Mouse (Mus musculus) kidney, adult 2 months (tissue): ENCODE measurements around the gene Gm19426. TPM values are rescaled to one million over a fixed set of nuclear protein-coding genes. Genes with fewer than 3 reads are reported as not detected.

Experiments used
- DNase-seq: peaks from one replicate; pipeline ENCODE4 v3.0.0; 2021
- H3K27ac ChIP-seq: fragments of 200-500 bp; 2 replicates; pipeline ENCODE4 v1.5.1; 2012; ENCODE audit warnings: low read depth, low read length, control low read depth, inconsistent platforms; ENCODE audit not compliant: insufficient read depth
- H3K27me3 ChIP-seq: fragments of 200-500 bp; replicated peaks from 2 replicates; pipeline ENCODE4 v1.6.1; 2012; ENCODE audit warnings: mild to moderate bottlenecking, moderate library complexity, low read length, inconsistent platforms; ENCODE audit not compliant: control insufficient read depth, insufficient read depth
- H3K36me3 ChIP-seq: fragments of 200-500 bp; 2 replicates; pipeline ENCODE4 v1.6.1; 2012; ENCODE audit warnings: mild to moderate bottlenecking, moderate library complexity, low read length, inconsistent platforms; ENCODE audit not compliant: control insufficient read depth, insufficient read depth
- H3K4me1 ChIP-seq: fragments of 200-500 bp; 2 replicates; pipeline ENCODE4 v1.6.1; 2011; ENCODE audit warnings: low read length; ENCODE audit not compliant: control insufficient read depth, insufficient read depth
- H3K4me3 ChIP-seq: fragments of 200-500 bp; 2 replicates; pipeline ENCODE4 v1.5.1; 2011; ENCODE audit warnings: mild to moderate bottlenecking, low read depth, low read length, control low read depth; ENCODE audit not compliant: insufficient read depth
- CTCF ChIP-seq: fragments of 200-500 bp; conservative IDR thresholded peaks from 2 replicates; pipeline ENCODE4 v1.5.1; 2011; ENCODE audit warnings: low read depth, mild to moderate bottlenecking, control low read depth, low read length, moderate library complexity, mixed read lengths; ENCODE audit not compliant: insufficient read depth, insufficient read length
- POLR2A ChIP-seq: fragments of 200-500 bp; IDR thresholded peaks from one replicate; pipeline ENCODE4 v1.6.1; 2011; ENCODE audit warnings: low read depth, low read length, control low read depth
- WGBS: fragments of 180-500 bp; shearing (Covaris S2); methylation state at CpG from one replicate; pipeline ENCODE4 v1.1.7; 2018; 5-methylcytosine and 5-hydroxymethylcytosine counted together
- polyA plus RNA-seq: library from polyadenylated mRNA; depleted of rRNA; stranded (reverse); fragments of >200 nt; gene quantifications from 2 replicates; pipeline ENCODE4 v1.2.3, GENCODE M21; 2012

Gm19426 gene
- polyA plus RNA-seq, 1 experiment: 2.0 TPM

- Histone ChIP-seq H3K36me3 (peaks cover 3% of the 10 kb centered on the region), H3K4me1 (peaks cover 3% of the 10 kb centered on the region), H3K27me3 (no peaks in the 10 kb centered on the region), H3K4me3 (peak within 1 kb of the TSS; percentile 77), H3K27ac (peak within 1 kb of the TSS; percentile 92)
- peak; percentile 99 for DNase-seq
- TF ChIP-seq CTCF (no peak), POLR2A (peak; percentile 42)
- WGBS: under 1% methylated on average over 39 of the region's 39 CpGs
Observed at GRCm38 (mm10) chr2:84727172-84727858, 16.1 kb downstream of the Gm19426 start, which contains the start of gene Clp1. TSS of gene Clp1 (minus strand) at chr2:84727350.

- Histone ChIP-seq H3K4me3 (peak overlapping the region; percentile 59), H3K4me1 (peaks cover 3% of the 10 kb centered on the region), H3K36me3 (peaks cover 3% of the 10 kb centered on the region), H3K27me3 (no peaks in the 10 kb centered on the region), H3K27ac (no peak overlapping the region; the same call in 1 of the 2 replicates)
- no peak for TF ChIP-seq POLR2A
- no peak for TF ChIP-seq CTCF
- WGBS: 1% methylated on average over 9 of the region's 9 CpGs
- no peak for DNase-seq
Observed at GRCm38 (mm10) chr2:84726716-84727115, 16.7 kb downstream of the Gm19426 start.

DNA sequence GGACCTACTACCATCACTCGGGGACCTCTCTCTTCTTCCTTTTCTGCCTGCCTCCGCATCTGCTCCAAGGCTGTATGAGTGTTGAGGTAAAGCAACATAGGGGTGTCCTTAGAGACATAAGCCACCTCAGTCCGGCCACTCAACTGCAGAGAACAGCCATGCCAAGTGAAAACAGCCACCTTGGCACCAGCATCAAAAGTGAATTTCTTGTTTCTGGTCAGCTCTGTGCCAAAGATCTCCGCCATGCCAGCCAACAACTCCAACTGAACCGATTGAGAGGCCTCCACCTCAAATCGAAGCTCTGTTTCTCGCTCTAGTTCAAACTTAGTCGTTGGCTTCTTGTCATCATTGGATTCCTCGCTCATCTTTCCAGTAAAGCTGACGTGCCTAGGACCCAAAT is 17.7 kb downstream of the Gm19426 start:
- Histone ChIP-seq H3K4me3 (no peak overlapping the region), H3K27ac (no peak overlapping the region), H3K27me3 (no peaks in the 10 kb centered on the region), H3K36me3 (peaks cover 3% of the 10 kb centered on the region), H3K4me1 (peaks cover 3% of the 10 kb centered on the region)
- DNase-seq: no peak
- 94% methylated on average over 10 of the region's 10 CpGs for WGBS
- no peak for TF ChIP-seq CTCF
- TF ChIP-seq POLR2A: no peak

DNA sequence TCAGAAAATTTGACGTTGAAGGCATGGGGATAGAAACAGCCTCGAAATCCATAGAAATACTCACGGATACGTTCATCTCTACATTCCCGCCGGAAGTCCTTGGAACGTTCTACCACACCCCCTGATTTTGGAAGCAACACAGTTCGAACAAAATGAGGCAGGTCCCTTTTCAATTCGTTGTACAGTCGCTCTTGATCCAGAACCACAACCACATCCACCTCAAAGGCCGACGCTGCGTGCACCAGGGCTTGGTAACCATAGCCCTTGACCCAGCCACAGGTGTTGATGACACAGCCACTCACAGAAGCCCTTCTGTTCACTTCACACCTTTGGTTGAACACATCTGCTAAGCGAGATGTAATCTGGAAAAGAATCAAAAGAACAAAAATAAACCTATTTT is 19.6 kb downstream of the Gm19426 start:
- H3K36me3 ChIP-seq: peaks cover 3% of the 10 kb centered on the region
- H3K4me3 ChIP-seq: no peak overlapping the region
- no peak overlapping the region for H3K27ac ChIP-seq
- H3K27me3 ChIP-seq: no peaks in the 10 kb centered on the region
- no peak for DNase-seq
- no peak for TF ChIP-seq CTCF
- no peak for TF ChIP-seq POLR2A
- peaks cover 3% of the 10 kb centered on the region for H3K4me1 ChIP-seq
- 93% methylated on average over 14 of the region's 14 CpGs for WGBS

GRCm38 (mm10) chr2:84721182-84721581 is 22.3 kb downstream of the Gm19426 start:
- no peak for DNase-seq
- 89% methylated on average over 3 of the region's 3 CpGs for WGBS
- Histone ChIP-seq H3K27me3 (no peaks in the 10 kb centered on the region), H3K4me3 (no peak overlapping the region), H3K27ac (no peak overlapping the region), H3K36me3 (peaks cover 3% of the 10 kb centered on the region), H3K4me1 (no peaks in the 10 kb centered on the region; the same call in none of the 2 replicates)
- TF ChIP-seq CTCF (no peak), POLR2A (no peak)

- TF ChIP-seq POLR2A (no peak), CTCF (no peak)
- no peaks in the 10 kb centered on the region; the same call in none of the 2 replicates for H3K4me1 ChIP-seq
- no peak overlapping the region for H3K27ac ChIP-seq
- peaks cover 3% of the 10 kb centered on the region for H3K36me3 ChIP-seq
- no peak for DNase-seq
- H3K27me3 ChIP-seq: no peaks in the 10 kb centered on the region
- no peak overlapping the region for H3K4me3 ChIP-seq
- 90% methylated on average over 2 of the region's 2 CpGs for WGBS
Observed at GRCm38 (mm10) chr2:84720718-84721117, 22.7 kb downstream of the Gm19426 start.

DNA sequence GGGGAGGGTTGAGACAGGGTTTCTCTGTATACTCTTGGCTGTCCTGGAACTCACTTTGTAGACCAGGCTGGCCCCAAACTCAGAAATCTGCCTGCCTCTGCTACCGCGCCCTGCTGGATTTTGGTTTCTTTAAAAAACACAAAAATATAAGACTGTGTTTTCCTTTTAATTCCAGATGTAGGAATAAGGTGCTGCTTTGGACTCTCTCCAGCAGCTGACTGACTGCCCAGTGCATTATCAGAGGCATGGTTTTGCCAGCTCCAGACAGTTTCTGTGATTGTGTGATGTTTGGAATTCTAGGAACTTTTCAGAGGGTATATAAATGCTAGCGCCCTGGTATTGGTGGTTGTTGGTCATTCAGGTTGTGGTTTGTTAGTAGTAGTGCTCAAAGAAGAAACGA is 26.1 kb downstream of the Gm19426 start:
- 95% methylated on average over 4 of the region's 4 CpGs for WGBS
- TF ChIP-seq CTCF: no peak
- no peak for TF ChIP-seq POLR2A
- no peak for DNase-seq
- no peak overlapping the region for H3K27ac ChIP-seq
- H3K27me3 ChIP-seq: no peaks in the 10 kb centered on the region
- no peaks in the 10 kb centered on the region; the same call in 1 of the 2 replicates for H3K36me3 ChIP-seq
- no peak overlapping the region for H3K4me3 ChIP-seq
- H3K4me1 ChIP-seq: peaks cover 4% of the 10 kb centered on the region; the same call in 1 of the 2 replicates
